17 mouse cellular contexts compared by ENCODE assay signal in genomic region chr14:78108388-78108787, GRCm38 (mm10). TPM values are rescaled to one million over a fixed set of nuclear protein-coding genes. Genes with fewer than 3 reads are reported as not detected.
"Had no signal": no experiment of that assay in that cellular context is flagged by ENCODE, and none has a peak within 500 bp of the region (broad histone marks: within the 10 kb centered on the region; RNA-seq: fewer than 3 reads in every experiment).

No protein-coding gene starts in this region.

- H3K27ac ChIP-seq: liver, embryonic 13.5 days; lung, embryonic 15.5 days; midbrain, embryonic 13.5 days; neural tube, embryonic 15.5 days had no signal

- H3K27me3 ChIP-seq: liver, embryonic 13.5 days; lung, embryonic 15.5 days; midbrain, embryonic 13.5 days; neural tube, embryonic 15.5 days had no signal

- H3K36me3 ChIP-seq: liver, embryonic 13.5 days; lung, embryonic 15.5 days; midbrain, embryonic 13.5 days; neural tube, embryonic 15.5 days had no signal

- H3K4me3 ChIP-seq: liver, embryonic 13.5 days; lung, embryonic 15.5 days; midbrain, embryonic 13.5 days; neural tube, embryonic 15.5 days had no signal

- H3K9ac ChIP-seq: liver, embryonic 13.5 days; liver, postnatal 0 days; lung, embryonic 15.5 days; midbrain, embryonic 13.5 days; neural tube, embryonic 15.5 days had no signal

- DNase-seq: kidney, adult 18-20 months; kidney, postnatal 10 days; kidney, postnatal 4 days; liver; liver, embryonic 13.5 days; liver, postnatal 0 days; thymus, adult 2 months; thymus, postnatal 36 days had no signal

- H3K9me3 ChIP-seq: liver, embryonic 13.5 days; lung, embryonic 15.5 days; midbrain, embryonic 13.5 days; neural tube, embryonic 15.5 days had no signal

- H3K4me1 ChIP-seq: liver, embryonic 13.5 days; lung, embryonic 15.5 days; midbrain, embryonic 13.5 days; neural tube, embryonic 15.5 days had no signal

- ATAC-seq: liver, postnatal 0 days; midbrain, embryonic 13.5 days had no signal

- H3K4me2 ChIP-seq: liver, embryonic 13.5 days; lung, embryonic 15.5 days; midbrain, embryonic 13.5 days; neural tube, embryonic 15.5 days had no signal

RNA-seq across cellular contexts. Expression of gene Fam216b, which starts 19.6 kb away (rescaled TPM):
- total RNA-seq: megakaryocyte progenitor cell, adult 5-6 weeks had no signal
- polyA plus RNA-seq: kidney, embryonic 14.5 days; limb, embryonic 11.5 days; liver, embryonic 13.5 days; liver, postnatal 0 days; midbrain, embryonic 13.5 days; neural tube, embryonic 11.5 days; stomach, embryonic 14.5 days; testis, adult 2 months had no signal
